17 mouse cellular contexts compared by ENCODE assay signal in the genomic region with DNA sequence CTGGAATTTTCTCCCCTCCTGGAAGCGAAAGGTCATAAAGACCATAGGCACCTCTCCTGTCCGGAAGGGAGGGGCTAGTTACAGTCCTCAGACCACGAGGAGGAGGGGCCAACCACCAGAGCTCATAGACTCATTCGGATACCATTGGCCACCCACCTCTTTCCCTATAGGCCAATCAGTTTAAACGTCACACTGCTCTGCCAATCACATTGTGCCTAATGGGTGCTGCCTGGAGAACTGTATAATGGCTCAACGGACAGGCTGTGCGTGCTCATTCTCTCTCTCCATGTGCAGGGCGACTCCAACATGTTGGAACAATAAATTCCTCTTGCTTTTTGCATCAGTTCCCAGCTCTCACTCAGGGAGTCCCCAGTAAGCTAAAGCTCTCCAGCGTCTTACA. TPM values are rescaled to one million over a fixed set of nuclear protein-coding genes. Genes with fewer than 3 reads are reported as not detected.
A peak's percentile ranks its signal among the peaks of the same experiment; 100 is the strongest.
DNase-seq lines count a peak whose midpoint lies in the region; ATAC-seq and TF ChIP-seq lines count a peak whose summit lies in the region.
"Had no signal": no experiment of that assay in that cellular context is flagged by ENCODE, and none has a peak within 500 bp of the region (broad histone marks: within the 10 kb centered on the region; RNA-seq: fewer than 3 reads in every experiment).

No protein-coding gene starts in this region.

- DNase-seq in kidney, postnatal 0 days (ENCODE audit: low spot score) = no peak
- no peak for DNase-seq in kidney, postnatal 14 days
- DNase-seq in WW6 (ENCODE audit: low read depth, low spot score) = peak; percentile 74
- DNase-seq in midbrain, postnatal 0 days (ENCODE audit: low spot score) = peak; percentile 61
- DNase-seq in left cerebral cortex, adult 8-10 months (ENCODE audit: low spot score in 2 of 2) = no peak
- DNase-seq in thymus, adult 2 months = no peak
- no peak for DNase-seq in gastrocnemius, adult 8-10 months (ENCODE audit: low spot score in 2 of 2)
- DNase-seq: heart, postnatal 14 days; kidney, adult 18-20 months; lung, adult 2 months; right cerebral cortex, postnatal 25 days; thymus, adult 18-20 months had no signal

- no peak for TF ChIP-seq POLR2A in thymus, adult 2 months (IDR thresholded peaks at IDR 0.05; ENCODE audit: control insufficient read depth, extremely low read depth, insufficient read depth, low read length, poor library complexity)

- H3K4me1 ChIP-seq in kidney, postnatal 0 days (replicated peaks; ENCODE audit: insufficient read depth, low read length) = no peaks in the 10 kb centered on the region
- no peaks in the 10 kb centered on the region for H3K4me1 ChIP-seq in hindbrain, embryonic 12.5 days
- H3K4me1 ChIP-seq in midbrain, postnatal 0 days (ENCODE audit: insufficient read depth, low read length) = no peaks in the 10 kb centered on the region
- H3K4me1 ChIP-seq in thymus, adult 2 months (replicated peaks; ENCODE audit: control insufficient read depth, insufficient read depth, low read length) = peaks cover 11% of the 10 kb centered on the region

- ATAC-seq in kidney, postnatal 0 days (replicated peaks; ENCODE audit: low FRiP score, low read depth) = peak; percentile 71
- ATAC-seq in hindbrain, embryonic 12.5 days (ENCODE audit: low FRiP score) = peak; percentile 56; the same call in 1 of the 2 replicates
- peak; percentile 32; the same call in 1 of the 2 replicates for ATAC-seq in midbrain, postnatal 0 days (ENCODE audit: low FRiP score)

- no peak overlapping the region for H3K27ac ChIP-seq in kidney, postnatal 0 days
- no peak overlapping the region for H3K27ac ChIP-seq in hindbrain, embryonic 12.5 days
- H3K27ac ChIP-seq in midbrain, postnatal 0 days (ENCODE audit: low read depth, low read length) = no peak overlapping the region
- no peak overlapping the region for H3K27ac ChIP-seq in thymus, adult 2 months (ENCODE audit: control insufficient read depth, insufficient read depth, low read length)

- H3K9me3 ChIP-seq in kidney, postnatal 0 days (replicated peaks; ENCODE audit: low read length) = no peaks in the 10 kb centered on the region
- H3K9me3 ChIP-seq in hindbrain, embryonic 12.5 days (replicated peaks) = no peaks in the 10 kb centered on the region
- H3K9me3 ChIP-seq in midbrain, postnatal 0 days (ENCODE audit: low read length) = no peaks in the 10 kb centered on the region

- no peak overlapping the region for H3K4me3 ChIP-seq in kidney, postnatal 0 days (replicated peaks; ENCODE audit: low read depth, low read length)
- H3K4me3 ChIP-seq in hindbrain, embryonic 12.5 days = no peak overlapping the region
- no peak overlapping the region for H3K4me3 ChIP-seq in midbrain, postnatal 0 days (ENCODE audit: low read depth, low read length)
- H3K4me3 ChIP-seq in thymus, adult 2 months (ENCODE audit: control insufficient read depth, insufficient read depth, low read length) = no peak overlapping the region

- no peak overlapping the region for H3K9ac ChIP-seq in kidney, postnatal 0 days (ENCODE audit: low read depth, low read length)
- H3K9ac ChIP-seq in hindbrain, embryonic 12.5 days = no peak overlapping the region
- H3K9ac ChIP-seq in midbrain, postnatal 0 days (replicated peaks; ENCODE audit: low read length, poor library complexity, severe bottlenecking) = no peak overlapping the region

- 44% methylated on average over 9 of the region's 9 CpGs for WGBS in kidney, postnatal 0 days
- WGBS in hindbrain, embryonic 12.5 days = 47% methylated on average over 9 of the region's 9 CpGs
- WGBS in midbrain, postnatal 0 days = 52% methylated on average over 9 of the region's 9 CpGs
- 89% methylated on average over 9 of the region's 9 CpGs for WGBS in thymus, adult 2 months

- no peaks in the 10 kb centered on the region for H3K36me3 ChIP-seq in kidney, postnatal 0 days (ENCODE audit: insufficient read depth, low read length)
- no peaks in the 10 kb centered on the region for H3K36me3 ChIP-seq in hindbrain, embryonic 12.5 days
- no peaks in the 10 kb centered on the region for H3K36me3 ChIP-seq in midbrain, postnatal 0 days (ENCODE audit: insufficient read depth, low read length)
- H3K36me3 ChIP-seq in thymus, adult 2 months (ENCODE audit: control insufficient read depth, insufficient read depth, low read length) = no peaks in the 10 kb centered on the region

- H3K4me2 ChIP-seq in kidney, postnatal 0 days (ENCODE audit: low read length) = no peak overlapping the region
- no peak overlapping the region for H3K4me2 ChIP-seq in hindbrain, embryonic 12.5 days (replicated peaks)
- H3K4me2 ChIP-seq in midbrain, postnatal 0 days (ENCODE audit: low read depth, low read length, poor library complexity, severe bottlenecking) = no peak overlapping the region

- H3K27me3 ChIP-seq in kidney, postnatal 0 days (ENCODE audit: insufficient read depth, low read length) = no peaks in the 10 kb centered on the region
- peaks cover 22% of the 10 kb centered on the region for H3K27me3 ChIP-seq in hindbrain, embryonic 12.5 days
- H3K27me3 ChIP-seq in midbrain, postnatal 0 days (ENCODE audit: insufficient read depth, low read length) = no peaks in the 10 kb centered on the region
- no peaks in the 10 kb centered on the region for H3K27me3 ChIP-seq in thymus, adult 2 months (ENCODE audit: control insufficient read depth, insufficient read depth, low read length)

- TF ChIP-seq CTCF in kidney, postnatal 0 days (IDR thresholded peaks at IDR 0.05; ENCODE audit: low read depth) = no peak
- TF ChIP-seq CTCF in midbrain, postnatal 0 days (IDR thresholded peaks at IDR 0.05) = no peak
- TF ChIP-seq CTCF in thymus, adult 2 months (IDR thresholded peaks at IDR 0.05; ENCODE audit: borderline replicate concordance, control insufficient read depth, extremely low read depth, insufficient read depth, low read length, poor library complexity) = no peak

RNA-seq across cellular contexts. Expression of gene Cmas, which starts 5.1 kb away (rescaled TPM):
- polyA plus RNA-seq in kidney, postnatal 0 days (2015; fragmentation: Nextera tagmentation; extraction: Ambion mirVana) = 60.0 and 63.2 TPM in 2 replicates
- 138 and 139 TPM in 2 replicates for polyA plus RNA-seq in hindbrain, embryonic 12.5 days (2016; fragmentation: Nextera tagmentation; extraction: Ambion mirVana)
- total RNA-seq in midbrain, postnatal 0 days (2014; rRNA removed) = 105 and 111 TPM in 2 replicates
- 208 and 220 TPM in 2 replicates for polyA plus RNA-seq in midbrain, postnatal 0 days (2015; fragmentation: Nextera tagmentation; extraction: Ambion mirVana)
- 100 to 1,000 TPM; 104 to 115 (median 109) TPM for total RNA-seq in left cerebral cortex, adult 8-10 months (2022)
- 25.5 and 29.0 TPM in 2 replicates for polyA plus RNA-seq in thymus, adult 2 months (2012; rRNA removed)
- 10 to 100 TPM; 31.2 to 34.2 (median 32.8) TPM for total RNA-seq in gastrocnemius, adult 8-10 months (2022)

RNA-seq across cellular contexts. Expression of gene Abcc9, which starts 49.2 kb away (rescaled TPM):
- 5.6 and 6.1 TPM in 2 replicates for polyA plus RNA-seq in kidney, postnatal 0 days (2015; fragmentation: Nextera tagmentation; extraction: Ambion mirVana)
- 2.4 and 2.8 TPM in 2 replicates for polyA plus RNA-seq in hindbrain, embryonic 12.5 days (2016; fragmentation: Nextera tagmentation; extraction: Ambion mirVana)
- total RNA-seq in midbrain, postnatal 0 days (2014; rRNA removed) = 9.7 and 10.7 TPM in 2 replicates
- polyA plus RNA-seq in midbrain, postnatal 0 days (2015; fragmentation: Nextera tagmentation; extraction: Ambion mirVana) = 1.9 and 2.3 TPM in 2 replicates
- 1 to 10 TPM; 4.3 to 4.7 (median 4.4) TPM for total RNA-seq in left cerebral cortex, adult 8-10 months (2022)
- polyA plus RNA-seq in thymus, adult 2 months (2012; rRNA removed) = 1.4 and 2.9 TPM in 2 replicates
- 100 to 1,000 TPM; 124 to 153 (median 134) TPM for total RNA-seq in gastrocnemius, adult 8-10 months (2022)
- total RNA-seq: common myeloid progenitor, adult 5-6 weeks had no signal

RNA-seq across cellular contexts. Expression of gene Sult6b2, which starts 52.9 kb away (rescaled TPM):
- not detected in 2 replicates for polyA plus RNA-seq in kidney, postnatal 0 days (2015; fragmentation: Nextera tagmentation; extraction: Ambion mirVana)
- not detected in 2 replicates for polyA plus RNA-seq in hindbrain, embryonic 12.5 days (2016; fragmentation: Nextera tagmentation; extraction: Ambion mirVana)
- not detected in 2 replicates for total RNA-seq in midbrain, postnatal 0 days (2014; rRNA removed)
- polyA plus RNA-seq in midbrain, postnatal 0 days (2015; fragmentation: Nextera tagmentation; extraction: Ambion mirVana) = 0.12 and 0.33 TPM in 2 replicates
- total RNA-seq in left cerebral cortex, adult 8-10 months (2022) = under 1 TPM in 3 of 4 experiments, not detected in 1; 0.16 to 0.30 (median 0.25) TPM
- 0.08 TPM in 1 of 2 replicates, not detected in the other for polyA plus RNA-seq in thymus, adult 2 months (2012; rRNA removed)
- not detected for total RNA-seq in gastrocnemius, adult 8-10 months (2022)
- total RNA-seq: common myeloid progenitor, adult 5-6 weeks; heart, postnatal 14 days; megakaryocyte, adult 5-6 weeks had no signal
- polyA plus RNA-seq: gonadal fat pad, adult 2 months; limb, embryonic 11.5 days; lung, adult 2 months had no signal

Comparison
In these comparisons a context has a peak if more than half of its experiments do, and no peak if none do; other contexts are left out.
1. DNase-seq: peak in WW6 (single experiment) and midbrain, postnatal 0 days (single experiment); none in kidney, postnatal 0 days (single experiment), kidney, postnatal 14 days (single experiment), left cerebral cortex, adult 8-10 months (0 of 2), thymus, adult 2 months (single experiment) and gastrocnemius, adult 8-10 months (0 of 2).
2. Peak in every context shown above with its lines, with median percentiles within 50 percentile points of each other: ATAC-seq.